Comparison of ENCODE assay signal across 32 mouse cellular contexts in the genomic region with DNA sequence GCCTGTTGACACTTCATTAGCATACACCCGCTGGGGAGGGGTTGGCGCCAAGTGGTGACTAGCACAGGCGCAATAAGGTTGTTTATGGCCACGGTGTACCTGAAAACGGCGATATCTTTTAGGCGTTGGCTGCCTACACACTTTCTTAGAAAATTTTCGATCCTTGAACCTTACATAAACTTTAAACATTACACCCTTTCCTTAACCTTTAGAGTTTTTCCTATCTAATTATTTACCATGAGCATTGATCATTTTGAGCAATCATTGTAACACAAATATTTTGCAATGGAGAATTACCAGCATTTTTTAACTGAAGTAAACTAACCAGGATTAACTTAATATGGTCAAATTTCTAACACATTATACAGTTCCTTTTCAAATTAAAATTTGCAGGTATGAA.
"Had no signal": no experiment of that assay in that cellular context is flagged by ENCODE, and none has a peak within 500 bp of the region (broad histone marks: within the 10 kb centered on the region; RNA-seq: fewer than 3 reads in every experiment).

No protein-coding gene starts in this region.

- H3K4me2 ChIP-seq: limb, embryonic 12.5 days; limb, embryonic 13.5 days; limb, embryonic 15.5 days; liver, embryonic 12.5 days; liver, embryonic 13.5 days; liver, embryonic 15.5 days; lung, embryonic 14.5 days; lung, embryonic 15.5 days; midbrain, embryonic 11.5 days; midbrain, embryonic 12.5 days; midbrain, embryonic 13.5 days; midbrain, embryonic 15.5 days; neural tube, embryonic 12.5 days had no signal

- ATAC-seq: liver, embryonic 12.5 days; liver, postnatal 0 days; lung, postnatal 0 days; midbrain, embryonic 13.5 days; midbrain, embryonic 15.5 days; midbrain, embryonic 16.5 days had no signal

- H3K36me3 ChIP-seq: limb, embryonic 10.5 days; limb, embryonic 12.5 days; limb, embryonic 13.5 days; limb, embryonic 15.5 days; liver, embryonic 12.5 days; liver, embryonic 13.5 days; liver, embryonic 15.5 days; lung, embryonic 15.5 days; midbrain, embryonic 10.5 days; midbrain, embryonic 12.5 days; midbrain, embryonic 13.5 days; midbrain, embryonic 15.5 days; neural tube, embryonic 12.5 days had no signal

- H3K27me3 ChIP-seq: limb, embryonic 12.5 days; limb, embryonic 13.5 days; limb, embryonic 15.5 days; liver, embryonic 12.5 days; liver, embryonic 13.5 days; liver, embryonic 15.5 days; lung, embryonic 15.5 days; megakaryocyte, embryonic 14.5 days; midbrain, embryonic 12.5 days; midbrain, embryonic 13.5 days; midbrain, embryonic 15.5 days; neural tube, embryonic 12.5 days had no signal

- H3K4me1 ChIP-seq: limb, embryonic 10.5 days; limb, embryonic 12.5 days; limb, embryonic 13.5 days; limb, embryonic 15.5 days; liver, embryonic 12.5 days; liver, embryonic 13.5 days; liver, embryonic 15.5 days; lung, embryonic 15.5 days; megakaryocyte, embryonic 14.5 days; midbrain, embryonic 10.5 days; midbrain, embryonic 12.5 days; midbrain, embryonic 13.5 days; midbrain, embryonic 15.5 days; neural tube, embryonic 12.5 days had no signal

- H3K9me3 ChIP-seq: limb, embryonic 10.5 days; limb, embryonic 12.5 days; limb, embryonic 13.5 days; limb, embryonic 15.5 days; liver, embryonic 12.5 days; liver, embryonic 13.5 days; liver, embryonic 15.5 days; lung, embryonic 15.5 days; megakaryocyte, embryonic 14.5 days; midbrain, embryonic 10.5 days; midbrain, embryonic 12.5 days; midbrain, embryonic 15.5 days; neural tube, embryonic 12.5 days had no signal

- H3K4me3 ChIP-seq: left cerebral cortex, adult 2 months; limb, embryonic 10.5 days; limb, embryonic 12.5 days; limb, embryonic 13.5 days; limb, embryonic 15.5 days; liver, embryonic 12.5 days; liver, embryonic 13.5 days; liver, embryonic 15.5 days; lung, embryonic 15.5 days; megakaryocyte, embryonic 14.5 days; midbrain, embryonic 10.5 days; midbrain, embryonic 12.5 days; midbrain, embryonic 13.5 days; midbrain, embryonic 15.5 days; myocyte; neural tube, embryonic 12.5 days had no signal

- H3K27ac ChIP-seq: left cerebral cortex, adult 2 months; limb, embryonic 10.5 days; limb, embryonic 12.5 days; limb, embryonic 13.5 days; limb, embryonic 15.5 days; liver, embryonic 12.5 days; liver, embryonic 13.5 days; liver, embryonic 14.5 days; liver, embryonic 15.5 days; lung, embryonic 15.5 days; macrophage; midbrain, embryonic 10.5 days; midbrain, embryonic 12.5 days; midbrain, embryonic 13.5 days; midbrain, embryonic 15.5 days; neural tube, embryonic 12.5 days had no signal

- DNase-seq: left cerebral cortex, postnatal 4 days; liver; liver, embryonic 13.5 days; liver, postnatal 0 days; lung, adult 18-20 months; lung, adult 2 months; lung, embryonic 14.5 days; lung, postnatal 10 days; lung, postnatal 14 days; lung, postnatal 36 days; lung, postnatal 4 days; midbrain, embryonic 14.5 days had no signal

- H3K9ac ChIP-seq: limb, embryonic 12.5 days; limb, embryonic 13.5 days; limb, embryonic 15.5 days; liver, embryonic 12.5 days; liver, embryonic 13.5 days; liver, embryonic 14.5 days; liver, embryonic 15.5 days; liver, postnatal 0 days; lung, embryonic 14.5 days; lung, embryonic 15.5 days; midbrain, embryonic 12.5 days; midbrain, embryonic 13.5 days; midbrain, embryonic 15.5 days; neural tube, embryonic 12.5 days had no signal
